Comparison of ENCODE assay signal across 8 mouse cellular contexts in the genomic region with DNA sequence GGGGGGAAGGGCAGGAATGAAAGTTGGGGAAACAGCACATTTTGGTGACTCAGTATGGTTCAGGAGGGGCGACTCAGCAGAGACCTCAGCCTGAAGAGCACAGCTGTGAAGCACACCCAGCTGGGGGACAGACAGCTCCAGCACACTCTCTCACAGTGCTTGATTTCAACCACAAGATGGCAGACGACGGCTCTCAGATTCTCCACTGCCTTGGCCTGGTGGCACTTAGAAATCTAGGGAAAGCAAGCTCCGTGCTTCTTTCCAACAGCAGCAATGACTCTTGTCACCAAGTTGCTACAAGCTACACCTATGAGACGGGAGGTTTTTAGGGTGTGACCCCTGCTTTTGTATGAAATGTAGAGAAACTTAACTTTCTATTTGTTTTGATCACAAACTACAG.
DNase-seq lines count a peak whose midpoint lies in the region; ATAC-seq lines count a peak whose summit lies in the region.

No protein-coding gene starts in this region.

- H3K4me1 ChIP-seq in hindbrain, embryonic 16.5 days (ENCODE audit: control insufficient read depth, insufficient read depth, low read depth, low read length), result no peaks in the 10 kb centered on the region

- WGBS in hindbrain, embryonic 16.5 days, result 7% methylated on average over 5 of the region's 5 CpGs

- DNase-seq in adipocyte (ENCODE audit: low spot score), result peak; percentile 71
- DNase-seq in cerebellum, postnatal 36 days, result peak; percentile 41 to 48
- DNase-seq in gastrocnemius, adult 18-20 months (ENCODE audit: low spot score), result peak; percentile 79
- DNase-seq in layer of hippocampus, postnatal 36 days, result peak; percentile 49 to 57
- DNase-seq in lung, postnatal 36 days, result peak; percentile 84
- peak; percentile 78 for DNase-seq in right cerebral cortex, adult 18-20 months

- no peak overlapping the region for H3K27ac ChIP-seq in hindbrain, embryonic 16.5 days (ENCODE audit: low read depth, low read length)

- no peaks in the 10 kb centered on the region for H3K9me3 ChIP-seq in hindbrain, embryonic 16.5 days (ENCODE audit: control insufficient read depth, low read length)

- H3K4me2 ChIP-seq in hindbrain, embryonic 16.5 days (ENCODE audit: low read length), result no peak overlapping the region

- no peak overlapping the region for H3K9ac ChIP-seq in hindbrain, embryonic 16.5 days (ENCODE audit: low read depth, low read length)

- H3K36me3 ChIP-seq in hindbrain, embryonic 16.5 days (ENCODE audit: control insufficient read depth, insufficient read depth, low read length), result no peaks in the 10 kb centered on the region

- H3K27me3 ChIP-seq in hindbrain, embryonic 16.5 days (replicated peaks; ENCODE audit: control insufficient read depth, insufficient read depth, low read length), result no peaks in the 10 kb centered on the region

- peak; percentile 95 for ATAC-seq in hindbrain, embryonic 16.5 days
- ATAC-seq in monocyte, adult 5-6 weeks (replicated peaks; ENCODE audit: insufficient number of reproducible peaks, low FRiP score, low TSS enrichment, poor library complexity, severe bottlenecking), result no peak

- H3K4me3 ChIP-seq in hindbrain, embryonic 16.5 days (ENCODE audit: low read length), result no peak overlapping the region
